29 mouse cellular contexts compared by ENCODE assay signal in the genomic region with DNA sequence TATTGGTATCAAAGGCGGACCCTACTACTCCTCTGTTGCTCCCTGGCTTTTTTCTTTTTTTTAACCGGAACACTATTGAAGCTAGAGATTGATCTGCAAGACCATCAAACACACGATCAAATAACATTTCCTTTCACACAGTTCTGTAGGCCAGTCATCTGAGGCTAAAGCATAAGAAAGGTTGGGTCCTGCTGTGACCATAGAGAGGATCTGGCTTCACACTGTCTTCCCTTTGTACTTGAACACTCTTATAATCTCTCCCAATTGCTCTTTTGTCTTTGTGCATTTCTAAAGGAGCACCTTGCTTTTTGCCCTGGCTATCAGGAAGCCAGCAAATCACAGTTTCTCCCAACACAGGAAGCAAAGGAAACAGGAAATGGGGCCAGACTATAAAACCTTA.
DNase-seq lines count a peak whose midpoint lies in the region; ATAC-seq lines count a peak whose summit lies in the region.
"Had no signal": no experiment of that assay in that cellular context is flagged by ENCODE, and none has a peak within 500 bp of the region (broad histone marks: within the 10 kb centered on the region; RNA-seq: fewer than 3 reads in every experiment).

No protein-coding gene starts in this region.

- H3K4me3 ChIP-seq in forebrain, embryonic 10.5 days, result no peak overlapping the region
- no peak overlapping the region for H3K4me3 ChIP-seq in forebrain, embryonic 15.5 days
- no peak overlapping the region for H3K4me3 ChIP-seq in macrophage (ENCODE audit: inconsistent target)
- H3K4me3 ChIP-seq: embryonic facial prominence, embryonic 10.5 days; embryonic facial prominence, embryonic 13.5 days; erythroblast, embryonic 14.5 days; forebrain, embryonic 13.5 days; heart, embryonic 12.5 days; heart, embryonic 15.5 days; hindbrain, embryonic 10.5 days; hindbrain, embryonic 13.5 days had no signal

- H3K36me3 ChIP-seq in forebrain, embryonic 10.5 days (replicated peaks), result no peaks in the 10 kb centered on the region
- no peaks in the 10 kb centered on the region for H3K36me3 ChIP-seq in forebrain, embryonic 15.5 days
- H3K36me3 ChIP-seq in macrophage (ENCODE audit: inconsistent target), result no peaks in the 10 kb centered on the region
- H3K36me3 ChIP-seq: embryonic facial prominence, embryonic 10.5 days; embryonic facial prominence, embryonic 13.5 days; heart, embryonic 12.5 days; heart, embryonic 15.5 days; hindbrain, embryonic 10.5 days; hindbrain, embryonic 13.5 days had no signal

- no peaks in the 10 kb centered on the region for H3K79me2 ChIP-seq in macrophage (ENCODE audit: inconsistent target)

- no peaks in the 10 kb centered on the region for H3K9me3 ChIP-seq in forebrain, embryonic 10.5 days
- no peaks in the 10 kb centered on the region for H3K9me3 ChIP-seq in forebrain, embryonic 15.5 days
- H3K9me3 ChIP-seq: embryonic facial prominence, embryonic 10.5 days; embryonic facial prominence, embryonic 13.5 days; forebrain, embryonic 13.5 days; heart, embryonic 12.5 days; heart, embryonic 15.5 days; hindbrain, embryonic 10.5 days; hindbrain, embryonic 13.5 days had no signal

- 0 out of 2 replicates have a peak overlapping the region, but pooled peaks have one; percentile 85 for H3K27ac ChIP-seq in forebrain, embryonic 10.5 days
- H3K27ac ChIP-seq in forebrain, embryonic 15.5 days (replicated peaks), result no peak overlapping the region
- H3K27ac ChIP-seq in macrophage, result peak overlapping the region; percentile 74
- H3K27ac ChIP-seq: embryonic facial prominence, embryonic 10.5 days; embryonic facial prominence, embryonic 13.5 days; heart, embryonic 15.5 days; hindbrain, embryonic 13.5 days; hindbrain, postnatal 0 days had no signal

- no peak overlapping the region for H3K4me2 ChIP-seq in forebrain, embryonic 15.5 days (replicated peaks)
- H3K4me2 ChIP-seq: embryonic facial prominence, embryonic 13.5 days; forebrain, embryonic 13.5 days; heart, embryonic 12.5 days; heart, embryonic 15.5 days; hindbrain, embryonic 13.5 days had no signal

- DNase-seq in forebrain, embryonic 10.5 days (ENCODE audit: extremely low spot score, low spot score), result no peak
- peak; percentile 35 for DNase-seq in ES-CJ7 (ENCODE audit: low read depth, low spot score)
- peak; percentile 54 for DNase-seq in ZHBTc4 (ENCODE audit: low read depth, low spot score)
- DNase-seq in thymus, adult 18-20 months, result no peak
- DNase-seq in thymus, postnatal 0 days (ENCODE audit: low spot score), result no peak
- DNase-seq: adrenal gland, postnatal 10 days; adrenal gland, postnatal 36 days; cerebellum, adult 11-12 months; cerebellum, adult 8-10 months; cerebellum, postnatal 10 days; cerebellum, postnatal 36 days; embryo, embryonic 11 days; forebrain, postnatal 0 days; gastrocnemius, postnatal 25 days; heart, adult 18-20 months; heart, postnatal 10 days; heart, postnatal 36 days had no signal

- H3K4me1 ChIP-seq in forebrain, embryonic 10.5 days, result peaks cover 33% of the 10 kb centered on the region
- H3K4me1 ChIP-seq in forebrain, embryonic 15.5 days, result peaks cover 20% of the 10 kb centered on the region

- no peaks in the 10 kb centered on the region for H3K27me3 ChIP-seq in forebrain, embryonic 10.5 days (ENCODE audit: poor library complexity, severe bottlenecking)
- H3K27me3 ChIP-seq in forebrain, embryonic 15.5 days, result no peaks in the 10 kb centered on the region
- H3K27me3 ChIP-seq: embryonic facial prominence, embryonic 13.5 days; forebrain, embryonic 13.5 days; heart, embryonic 15.5 days; hindbrain, embryonic 13.5 days had no signal

- no peak for ATAC-seq in forebrain, embryonic 15.5 days (replicated peaks)
- ATAC-seq: forebrain, embryonic 13.5 days; forebrain, postnatal 0 days; hindbrain, postnatal 0 days; inflammation-experienced regulatory T-cells, adult 6 months had no signal

- no peak overlapping the region for H3K9ac ChIP-seq in forebrain, embryonic 15.5 days (replicated peaks)
- H3K9ac ChIP-seq: embryonic facial prominence, embryonic 13.5 days; forebrain, embryonic 13.5 days; forebrain, postnatal 0 days; heart, embryonic 12.5 days; heart, embryonic 15.5 days; hindbrain, embryonic 13.5 days had no signal

- WGBS in forebrain, embryonic 10.5 days, result 85% methylated on average over 3 of the region's 3 CpGs
- 87% methylated on average over 3 of the region's 3 CpGs for WGBS in forebrain, embryonic 15.5 days
- WGBS in macrophage (ENCODE audit: missing documents), result 82% methylated on average over 3 of the region's 3 CpGs

Comparison
In these comparisons a context has a peak if more than half of its experiments do, and no peak if none do; other contexts are left out.
1. DNase-seq: peak in ES-CJ7 (single experiment) and ZHBTc4 (single experiment); none in forebrain, embryonic 10.5 days (single experiment), thymus, adult 18-20 months (0 of 2) and thymus, postnatal 0 days (single experiment).